Mouse (Mus musculus): ENCODE data around the gene Sod2. TPM values are rescaled to one million over a fixed set of nuclear protein-coding genes. Genes with fewer than 3 reads are reported as not detected.
"Not testable (repeated sequence)": the region's sequence is repeated elsewhere in the genome, so short reads cannot be mapped to it uniquely, and the experiment has no call there.

The Sod2 gene
- total RNA-seq (2017): 77.1 and 80.1 TPM in 2 replicates

DNA sequence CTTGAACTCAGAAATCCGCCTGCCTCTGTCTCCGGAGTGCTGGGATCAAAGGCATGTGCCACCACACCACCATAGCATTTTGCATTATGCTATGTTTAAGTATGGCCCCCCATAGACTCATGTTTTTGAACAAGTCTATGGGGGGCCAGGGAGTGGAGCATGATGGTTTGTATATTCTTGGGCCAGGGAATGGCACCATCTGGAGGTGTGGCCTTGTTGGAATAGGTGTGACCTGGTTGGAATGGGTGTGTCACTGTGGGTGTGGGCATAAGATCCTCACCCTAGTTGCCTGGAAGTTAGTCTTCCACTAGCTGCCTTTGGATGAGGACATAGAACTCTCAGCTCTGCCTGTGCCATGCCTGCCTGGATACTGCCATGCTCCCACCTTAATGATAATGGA is at the start of gene Sod2:
TSS of gene Sod2 (plus strand) at position 301 of the 400 bp plus-strand sequence.
- not testable (repeated sequence) for ATAC-seq (replicated peaks; ENCODE audit: low read depth, poor library complexity, severe bottlenecking)

DNA sequence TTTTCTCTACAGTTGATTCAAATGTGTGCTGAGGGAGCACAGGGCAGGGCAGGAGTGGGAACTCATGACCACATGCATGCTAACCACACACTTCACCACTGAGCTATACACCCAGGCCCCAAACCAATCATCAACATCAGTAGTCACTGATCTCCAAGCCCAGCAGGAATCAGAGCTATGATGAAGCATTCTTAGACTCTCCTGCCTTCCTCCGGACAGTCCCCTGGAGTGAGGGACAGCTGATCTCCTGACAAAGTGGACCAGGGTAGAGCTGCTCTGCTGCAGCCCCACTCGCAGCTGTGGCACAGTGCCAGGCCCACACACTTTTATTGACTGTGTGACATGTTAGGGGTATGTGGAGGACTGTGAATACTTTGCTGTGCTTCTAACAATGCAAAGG is 47.3 kb upstream of the Sod2 start:
- 0 out of 2 replicates have a peak, but pooled peaks have one; percentile 9 for ATAC-seq (replicated peaks; ENCODE audit: low read depth, poor library complexity, severe bottlenecking)

GRCm38 (mm10) chr17:12960331-12960873 is 46.2 kb upstream of the Sod2 start, which contains the start of gene Acat2:
Gene Acat2 (minus strand): TSS chr17:12960747.
- ATAC-seq (replicated peaks; ENCODE audit: low read depth, poor library complexity, severe bottlenecking): peak; percentile 95

GRCm38 (mm10) chr17:12963476-12963875 is 43.2 kb upstream of the Sod2 start:
- no peak for ATAC-seq (replicated peaks; ENCODE audit: low read depth, poor library complexity, severe bottlenecking)

DNA sequence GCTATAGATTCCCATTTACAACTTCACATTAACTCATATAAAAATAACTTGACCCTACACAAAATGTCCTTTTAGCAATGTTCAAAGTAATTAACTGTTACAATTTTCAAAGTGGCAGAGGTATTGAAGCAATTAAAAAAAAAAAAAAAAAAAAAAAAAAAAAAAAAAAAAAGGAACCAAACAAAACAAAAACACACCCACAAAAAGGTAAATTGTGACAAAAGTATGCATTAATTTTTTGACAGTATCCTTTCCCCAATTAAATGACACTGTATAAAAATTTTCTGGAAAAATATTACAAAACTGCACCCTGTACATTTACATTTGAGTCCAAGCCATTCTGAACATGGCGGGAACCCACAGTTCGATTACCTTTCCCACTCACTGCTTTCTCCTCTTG is 39.5 kb upstream of the Sod2 start:
- ATAC-seq (replicated peaks; ENCODE audit: low read depth, poor library complexity, severe bottlenecking): no peak

DNA sequence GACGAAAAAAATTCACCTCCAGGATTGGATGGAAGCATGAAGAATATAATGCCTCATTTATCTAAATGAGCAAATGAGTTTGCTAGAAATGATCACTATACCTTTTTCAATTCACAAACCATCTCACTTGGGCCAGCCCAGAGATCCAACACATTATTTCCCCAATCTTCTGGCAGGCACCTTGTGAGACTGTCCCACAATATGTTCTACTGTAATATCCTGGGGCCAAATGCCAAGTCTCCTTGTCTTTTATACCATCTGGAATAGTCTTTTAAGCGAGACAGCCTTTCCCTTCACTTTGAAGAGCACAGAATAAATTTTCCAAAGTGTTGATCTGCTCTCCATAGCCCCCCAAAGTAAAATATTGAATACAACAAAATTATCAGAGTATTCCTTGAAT is 32.8 kb upstream of the Sod2 start:
- no peak for ATAC-seq (replicated peaks; ENCODE audit: low read depth, poor library complexity, severe bottlenecking)

DNA sequence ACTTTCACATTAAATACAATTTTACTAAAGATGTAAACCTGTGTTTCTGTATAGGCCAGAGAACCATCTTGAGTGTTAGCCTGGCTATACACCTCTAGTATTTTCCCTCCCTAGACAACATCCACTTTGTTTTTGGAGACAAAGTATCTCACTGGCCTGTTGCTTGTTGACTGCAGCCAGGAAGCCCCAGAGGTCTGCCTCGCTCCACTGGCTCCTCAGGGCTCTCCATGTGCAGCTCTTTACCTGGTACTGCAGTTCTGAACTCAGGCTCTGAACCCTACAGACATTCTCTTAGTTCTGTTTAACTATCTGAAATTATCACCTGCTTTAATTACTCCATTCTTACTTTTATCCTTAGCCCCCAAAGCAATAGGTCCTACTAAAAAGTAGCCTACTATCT is 28.1 kb upstream of the Sod2 start:
- no peak for ATAC-seq (replicated peaks; ENCODE audit: low read depth, poor library complexity, severe bottlenecking)

GRCm38 (mm10) chr17:12983988-12984387 is 22.7 kb upstream of the Sod2 start:
- 0 out of 2 replicates have a peak, but pooled peaks have one; percentile 52 for ATAC-seq (replicated peaks; ENCODE audit: low read depth, poor library complexity, severe bottlenecking)

- ATAC-seq (replicated peaks; ENCODE audit: low read depth, poor library complexity, severe bottlenecking): not testable (repeated sequence)
These were observed 18.6 kb upstream of the Sod2 start for GRCm38 (mm10) chr17:12988096-12988495.

DNA sequence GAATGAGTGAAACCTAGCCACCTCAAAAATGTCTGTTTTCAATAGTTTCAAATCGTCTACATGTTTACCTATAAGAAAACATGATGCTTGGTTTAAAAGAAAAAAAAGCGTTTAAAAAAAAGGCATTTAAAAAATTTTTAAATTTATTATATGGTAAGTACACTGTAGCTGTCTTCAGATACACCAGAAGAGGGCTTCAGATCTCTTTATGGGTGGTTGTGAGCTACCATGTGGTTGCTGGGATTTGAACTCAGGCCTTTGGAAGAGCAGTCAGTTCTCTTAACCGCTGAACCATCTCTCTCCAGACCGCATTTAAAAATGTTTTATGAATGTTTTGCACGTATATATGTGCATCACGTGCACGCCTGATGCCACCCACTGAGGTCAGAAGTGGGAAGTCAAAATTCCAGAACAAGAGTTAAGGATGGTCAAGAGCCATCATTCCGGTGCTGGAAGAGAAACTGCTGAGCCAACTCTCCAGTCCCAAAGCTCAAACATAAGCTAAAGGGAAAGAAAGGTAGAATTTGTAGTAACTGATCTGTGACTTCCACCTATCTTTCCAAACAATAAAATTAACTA is 16.0 kb upstream of the Sod2 start:
- ATAC-seq (replicated peaks; ENCODE audit: low read depth, poor library complexity, severe bottlenecking): no peak

GRCm38 (mm10) chr17:12991194-12991634 is 15.4 kb upstream of the Sod2 start:
- peak; percentile 64 for ATAC-seq (replicated peaks; ENCODE audit: low read depth, poor library complexity, severe bottlenecking)

DNA sequence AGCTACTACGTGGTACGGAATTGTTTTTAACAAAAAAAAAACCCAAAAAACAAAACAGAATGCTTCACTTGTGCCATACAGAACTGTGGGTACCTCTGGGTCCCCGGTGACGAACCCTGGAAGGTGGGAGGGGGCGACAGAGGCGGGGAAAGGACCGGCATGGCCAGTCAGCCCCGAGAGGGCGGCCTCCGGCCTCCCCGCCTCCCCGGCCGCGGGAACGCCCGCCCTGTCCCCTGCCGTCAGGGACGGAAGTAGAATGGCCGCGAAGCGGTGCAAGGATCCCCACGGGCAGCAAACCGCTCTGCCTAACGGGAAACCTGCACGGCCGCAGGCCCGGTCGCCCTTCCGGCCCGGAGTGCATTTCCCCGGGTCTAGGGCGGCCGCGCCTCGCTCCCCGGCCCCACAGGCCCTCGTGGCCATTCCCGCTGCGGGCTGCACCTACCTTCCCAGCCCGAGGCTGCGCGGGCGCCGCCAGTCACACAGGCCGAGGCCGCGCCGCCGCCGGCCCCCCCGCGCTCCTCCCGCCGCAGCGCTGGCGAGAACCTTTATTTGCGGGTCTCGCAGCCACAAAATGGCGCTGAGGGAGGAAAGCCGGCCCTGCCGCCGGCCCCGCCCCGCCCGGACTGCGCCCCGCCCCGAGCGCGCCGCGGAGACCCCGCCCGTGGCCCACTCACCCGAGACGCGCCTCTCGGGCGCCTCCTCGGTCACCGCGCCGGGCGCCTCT is 14.8 kb upstream of the Sod2 start:
- ATAC-seq (replicated peaks; ENCODE audit: low read depth, poor library complexity, severe bottlenecking): peak; percentile 65

DNA sequence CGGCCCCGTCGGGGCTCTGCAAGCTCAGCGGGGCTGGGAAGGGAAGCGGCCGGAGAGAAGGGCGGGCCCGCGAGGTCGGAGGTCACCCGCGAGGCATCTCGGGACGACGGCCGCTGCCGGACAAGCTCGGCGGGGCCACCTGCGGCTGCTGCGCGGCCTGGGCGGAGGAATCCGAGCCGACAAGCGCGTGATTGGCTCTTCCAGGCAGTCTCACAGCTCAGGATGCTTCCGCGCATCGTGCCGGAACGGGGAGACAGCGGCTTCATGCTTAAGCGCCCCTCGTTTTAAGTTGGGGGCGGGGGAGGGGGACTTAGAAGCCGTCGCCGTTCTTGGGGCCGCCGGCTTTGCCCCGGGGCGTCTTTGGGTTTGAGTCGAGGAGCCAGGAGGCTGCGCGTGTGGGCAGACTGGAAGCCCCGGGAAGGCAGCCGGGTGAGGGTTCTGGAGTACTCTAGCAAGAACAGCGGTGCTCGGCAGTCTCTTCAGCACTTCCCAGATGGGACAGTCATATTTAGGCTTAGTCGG is 14.1 kb upstream of the Sod2 start:
- peak; percentile 78 for ATAC-seq (replicated peaks; ENCODE audit: low read depth, poor library complexity, severe bottlenecking)

GRCm38 (mm10) chr17:12994069-12994468 is 12.6 kb upstream of the Sod2 start, which contains the start of gene Wtap:
Gene Wtap (minus strand): TSS chr17:12994169.
- no peak for ATAC-seq (replicated peaks; ENCODE audit: low read depth, poor library complexity, severe bottlenecking)

- peak; percentile 41 for ATAC-seq (replicated peaks; ENCODE audit: low read depth, poor library complexity, severe bottlenecking)
These were observed 10.3 kb upstream of the Sod2 start for GRCm38 (mm10) chr17:12996345-12996744.

DNA sequence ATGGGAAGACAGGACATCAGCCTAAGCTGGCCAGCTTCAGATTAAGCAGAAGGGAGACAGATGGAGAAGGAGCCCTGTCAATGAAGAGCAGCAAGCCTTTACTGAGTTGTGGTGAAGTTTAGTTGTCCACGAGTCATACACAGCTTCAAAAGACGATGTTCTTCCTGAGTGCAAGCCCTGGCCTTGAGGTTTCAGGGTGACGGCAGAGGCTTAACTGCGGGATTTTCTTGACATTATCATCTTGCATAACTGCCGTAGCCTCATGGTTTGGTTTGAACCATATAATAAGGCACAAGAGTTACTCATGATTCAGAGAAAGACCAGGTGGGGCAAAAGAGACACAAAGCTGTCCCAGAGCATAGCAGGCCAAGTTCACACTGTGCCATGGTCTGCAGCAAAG is 8.8 kb upstream of the Sod2 start:
- ATAC-seq (replicated peaks; ENCODE audit: low read depth, poor library complexity, severe bottlenecking): no peak

GRCm38 (mm10) chr17:12999069-12999468 is 7.6 kb upstream of the Sod2 start:
- ATAC-seq (replicated peaks; ENCODE audit: low read depth, poor library complexity, severe bottlenecking): no peak

DNA sequence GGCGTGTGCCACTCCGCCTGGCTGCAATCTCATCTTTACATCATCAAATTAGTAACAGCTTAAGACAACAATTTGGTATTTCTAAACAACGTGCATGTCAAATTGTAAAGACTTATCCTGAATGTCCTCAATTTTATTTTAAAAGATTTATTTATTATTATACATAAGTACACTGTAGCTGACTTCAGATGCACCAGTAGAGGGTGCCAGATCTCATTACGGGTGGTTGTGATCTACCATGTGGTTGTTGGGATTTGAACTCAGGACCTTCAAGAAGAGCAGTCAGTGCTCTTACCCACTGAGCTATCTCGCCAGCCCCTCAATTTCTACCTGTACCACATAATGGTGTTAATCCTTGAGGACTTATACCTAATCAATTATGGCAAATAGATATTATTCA is 4.4 kb upstream of the Sod2 start:
- not testable (repeated sequence) for ATAC-seq (replicated peaks; ENCODE audit: low read depth, poor library complexity, severe bottlenecking)

DNA sequence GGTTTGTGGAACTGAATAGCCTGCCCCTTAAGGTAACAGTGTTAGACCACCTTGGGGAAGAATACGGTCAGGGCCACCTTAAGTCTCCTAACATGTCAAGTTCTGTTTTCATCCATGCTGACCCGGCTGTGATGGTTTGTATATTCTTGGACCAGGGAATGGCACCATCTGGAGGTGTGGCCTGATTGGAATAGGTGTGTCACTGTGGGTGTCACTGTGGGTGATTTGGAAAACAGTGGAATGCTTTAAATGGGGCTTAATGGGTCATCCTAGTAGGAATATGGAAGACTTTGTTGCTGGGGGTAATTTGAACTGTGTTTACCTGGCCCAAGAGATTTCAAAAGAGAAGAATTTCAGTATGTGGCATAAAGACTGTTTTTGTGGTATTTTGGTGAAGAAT is 2.2 kb upstream of the Sod2 start:
- ATAC-seq (replicated peaks; ENCODE audit: low read depth, poor library complexity, severe bottlenecking): not testable (repeated sequence)

DNA sequence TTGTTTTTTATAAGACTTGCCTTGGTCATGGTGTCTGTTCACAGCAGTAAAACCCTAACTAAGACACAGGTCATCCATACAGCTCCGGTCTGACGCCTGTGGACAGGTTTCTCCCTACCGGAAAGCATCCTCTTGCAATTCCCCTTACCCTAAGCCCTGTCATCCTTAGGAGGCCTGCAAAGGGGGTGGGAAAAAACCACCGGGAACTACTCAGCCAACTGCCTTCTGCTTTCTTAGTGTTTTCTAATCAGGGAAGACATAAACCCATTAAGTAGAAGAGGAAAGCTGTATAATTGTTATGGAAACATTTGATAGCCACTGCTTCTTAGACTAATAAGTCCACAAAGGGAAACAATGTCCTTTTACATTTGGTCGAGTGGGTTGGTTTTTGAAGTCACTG is 338 bp downstream of the Sod2 start:
- no peak for ATAC-seq (replicated peaks; ENCODE audit: low read depth, poor library complexity, severe bottlenecking)
